Mouse (Mus musculus): ENCODE measurements around the gene Matn1.

DNA sequence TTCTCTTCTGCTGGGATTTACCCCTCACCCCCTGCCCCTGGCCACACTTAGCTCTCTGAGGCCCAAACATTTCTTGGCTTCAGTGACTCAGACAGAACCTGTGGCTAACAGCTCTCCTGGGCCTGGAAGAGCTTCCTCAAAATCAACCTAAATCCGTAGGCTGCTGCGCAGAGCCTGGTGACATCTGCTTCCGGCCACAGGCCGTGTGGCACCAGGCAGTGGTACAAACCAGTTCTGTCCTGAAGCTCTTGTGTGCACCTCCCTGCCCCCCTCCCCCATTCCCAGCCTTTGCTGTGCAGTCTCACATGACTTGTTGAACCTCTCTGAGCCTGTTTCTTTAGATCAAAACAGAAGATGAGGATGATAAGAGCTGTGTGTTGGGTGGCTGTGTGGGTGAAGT lies 30.2 kb upstream of the Matn1 start:
- TF ChIP-seq EP300 (IDR thresholded peaks at IDR 0.05; ENCODE audit: low read depth) (0 out of 2 replicates have a peak, but pooled peaks have one; percentile 7), CTCF (IDR thresholded peaks at IDR 0.05; ENCODE audit: low read depth) (no peak)

All from liver, embryonic 14.5 days (tissue).